Mouse (Mus musculus): ENCODE results near the gene Unc5c. TPM values are rescaled to one million over a fixed set of nuclear protein-coding genes. Genes with fewer than 3 reads are reported as not detected.
A peak's percentile ranks its signal among the peaks of the same experiment; 100 is the strongest.

Gene Unc5c
- under 1 TPM; 0.22 to 0.35 TPM for total RNA-seq (2021)

GRCm38 (mm10) chr3:141465104-141465705 is at the start of gene Unc5c:
Gene Unc5c (plus strand): TSS chr3:141465216.
- peak; percentile 61 for DNase-seq
- intact Hi-C loops (cut with DNase I) = no loop called here

- no peak for DNase-seq
- intact Hi-C loops (cut with DNase I) = no loop called here
Measured at GRCm38 (mm10) chr3:141457475-141457874, 7.5 kb upstream of the Unc5c start.

- intact Hi-C loops (cut with DNase I) = no loop called here
- no peak for DNase-seq
Measured at GRCm38 (mm10) chr3:141462482-141462881, 2.5 kb upstream of the Unc5c start.

- peak; percentile 33 to 47 for DNase-seq
- intact Hi-C loops (cut with DNase I) = no loop called here
Measured at GRCm38 (mm10) chr3:141464691-141465103, 319 bp upstream of the Unc5c start.

GRCm38 (mm10) chr3:141466061-141466460 is 1.0 kb downstream of the Unc5c start:
- intact Hi-C loops (cut with DNase I) = no loop called here
- DNase-seq = no peak

GRCm38 (mm10) chr3:141466727-141467335 is 1.8 kb downstream of the Unc5c start:
- intact Hi-C loops (cut with DNase I) = no loop called here

GRCm38 (mm10) chr3:141469338-141469737 is 4.3 kb downstream of the Unc5c start:
- intact Hi-C loops (cut with DNase I) = no loop called here
- DNase-seq = no peak

More at GRCm38 (mm10) chr3:141466727-141467335, 1.8 kb downstream of the Unc5c start:
- DNase-seq = no peak

- no peak for DNase-seq
- intact Hi-C loops (cut with DNase I) = no loop called here
Measured at GRCm38 (mm10) chr3:141473205-141473604, 8.2 kb downstream of the Unc5c start.

GRCm38 (mm10) chr3:141475389-141475788 is 10.4 kb downstream of the Unc5c start:
- DNase-seq = no peak
- intact Hi-C loops (cut with DNase I) = no loop called here

GRCm38 (mm10) chr3:141475919-141476318 is 10.9 kb downstream of the Unc5c start:
- intact Hi-C loops (cut with DNase I) = no loop called here
- DNase-seq = no peak

GRCm38 (mm10) chr3:141476670-141477069 is 11.7 kb downstream of the Unc5c start:
- intact Hi-C loops (cut with DNase I) = no loop called here

GRCm38 (mm10) chr3:141482465-141482864 is 17.4 kb downstream of the Unc5c start:
- no peak for DNase-seq
- intact Hi-C loops (cut with DNase I) = no loop called here

More at GRCm38 (mm10) chr3:141476670-141477069, 11.7 kb downstream of the Unc5c start:
- DNase-seq = no peak

GRCm38 (mm10) chr3:141483665-141484431 is 18.8 kb downstream of the Unc5c start:
- DNase-seq = no peak
- intact Hi-C loops (cut with DNase I) = no loop called here

- no peak for DNase-seq
- intact Hi-C loops (cut with DNase I) = no loop called here
Measured at GRCm38 (mm10) chr3:141485218-141485617, 20.2 kb downstream of the Unc5c start.

GRCm38 (mm10) chr3:141490647-141491046 is 25.6 kb downstream of the Unc5c start:
- intact Hi-C loops (cut with DNase I) = no loop called here
- no peak for DNase-seq

- DNase-seq = peak in 1 of 2 experiments; percentile 6
Measured at GRCm38 (mm10) chr3:141491272-141491950, 26.4 kb downstream of the Unc5c start.

GRCm38 (mm10) chr3:141491951-141492310 is 26.9 kb downstream of the Unc5c start:
- intact Hi-C loops (cut with DNase I) = no loop called here

More at GRCm38 (mm10) chr3:141491272-141491950, 26.4 kb downstream of the Unc5c start:
- intact Hi-C loops (cut with DNase I) = no loop called here

GRCm38 (mm10) chr3:141493000-141493399 is 28.0 kb downstream of the Unc5c start:
- intact Hi-C loops (cut with DNase I) = no loop called here
- DNase-seq = no peak

More at GRCm38 (mm10) chr3:141491951-141492310, 26.9 kb downstream of the Unc5c start:
- peak; percentile 3 to 20 for DNase-seq

- intact Hi-C loops (cut with DNase I) = no loop called here
Measured at GRCm38 (mm10) chr3:141498348-141499056, 33.5 kb downstream of the Unc5c start.

GRCm38 (mm10) chr3:141501845-141502505 is 37.0 kb downstream of the Unc5c start:
- intact Hi-C loops (cut with DNase I) = no loop called here
- DNase-seq = no peak

More at GRCm38 (mm10) chr3:141498348-141499056, 33.5 kb downstream of the Unc5c start:
- DNase-seq = no peak

All from heart, postnatal 36 days (tissue).